Mouse (Mus musculus): ENCODE measurements around the gene Dhx9. TPM values are rescaled to one million over a fixed set of nuclear protein-coding genes. Genes with fewer than 3 reads are reported as not detected.

Dhx9 gene
- polyA plus RNA-seq (2012) = 23.9 and 48.3 TPM in 2 replicates

DNA sequence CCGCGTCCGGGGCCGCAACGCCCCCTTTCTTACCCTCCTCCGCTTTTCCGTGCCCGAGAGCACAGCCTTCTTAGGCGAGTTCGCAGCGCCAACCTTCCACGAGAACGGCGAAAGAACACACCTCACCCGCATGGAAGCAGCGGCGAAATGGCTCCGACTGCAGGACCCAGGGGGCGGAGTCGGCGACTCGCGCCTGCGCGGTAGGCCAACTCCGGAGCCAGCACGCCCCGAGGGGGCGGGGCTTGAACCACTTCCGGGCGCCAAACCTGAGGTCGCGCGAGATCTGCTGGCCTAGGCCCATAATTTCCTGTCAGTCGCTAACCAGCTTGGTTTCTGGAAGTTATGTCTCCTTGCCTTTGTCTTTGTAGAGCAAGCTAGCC, at the start of gene Dhx9:
Gene Dhx9 (minus strand): TSS at position 161 of the 380 bp plus-strand sequence.

GRCm38 (mm10) chr1:153424770-153425584, 62.5 kb downstream of the Dhx9 start, which contains the start of gene Shcbp1l:
Gene Shcbp1l (plus strand): TSS chr1:153425162.

Other genes starting within 250 kb of the Dhx9 start
- 1.5 and 1.7 TPM in 2 replicates for gene Lamc1, start 154.9 kb downstream of the Dhx9 start, polyA plus RNA-seq (2012)
- 0.51 and 0.96 TPM in 2 replicates for gene Shcbp1l, start 62.5 kb downstream of the Dhx9 start, polyA plus RNA-seq (2012)
- gene Npl, start 62.4 kb upstream of the Dhx9 start, polyA plus RNA-seq (2012) = 2.5 and 2.7 TPM in 2 replicates
- gene Rgs8, start 165.4 kb upstream of the Dhx9 start, polyA plus RNA-seq (2012) = 0.04 and 0.06 TPM in 2 replicates